Comparison of ENCODE assay signal across 24 mouse cellular contexts in genomic region chr13:96664419-96664974, GRCm38 (mm10). TPM values are rescaled to one million over a fixed set of nuclear protein-coding genes. Genes with fewer than 3 reads are reported as not detected.
DNase-seq lines count a peak whose midpoint lies in the region; ATAC-seq and TF ChIP-seq lines count a peak whose summit lies in the region.
"Had no signal": no experiment of that assay in that cellular context is flagged by ENCODE, and none has a peak within 500 bp of the region (broad histone marks: within the 10 kb centered on the region; RNA-seq: fewer than 3 reads in every experiment).

No protein-coding gene starts in this region.

- peak; percentile 38; the same call in 1 of the 2 replicates for ATAC-seq in liver, embryonic 16.5 days (ENCODE audit: low read depth)
- ATAC-seq in granulocyte monocyte progenitor cell, adult 5-6 weeks (replicated peaks; ENCODE audit: poor library complexity, severe bottlenecking), result peak; percentile 85
- ATAC-seq: CD4-positive, CD25-positive, alpha-beta regulatory T cell, adult 4 months; forebrain, embryonic 14.5 days had no signal

- TF ChIP-seq POLR2A in small intestine, adult 2 months (IDR thresholded peaks at IDR 0.05; ENCODE audit: low read depth, low read length), result no peak

- WGBS in liver, embryonic 16.5 days (ENCODE audit: insufficient replicate concordance), result 65% methylated on average over 7 of the region's 7 CpGs
- WGBS in small intestine, adult 2 months, result 69% methylated on average over 7 of the region's 7 CpGs

- no peak for TF ChIP-seq CTCF in small intestine, adult 2 months (IDR thresholded peaks at IDR 0.05; ENCODE audit: extremely low read depth, insufficient read length, insufficient replicate concordance, low read depth, low read length)

- DNase-seq in liver, result no peak
- DNase-seq in adrenal gland, postnatal 36 days, result no peak
- no peak for DNase-seq in left cerebral cortex, postnatal 14 days (ENCODE audit: low spot score in 2 of 2)
- DNase-seq: adrenal gland, postnatal 10 days; B cell, adult 2 months; cerebellum, adult 11-12 months; cerebellum, adult 9-11 months; cerebellum, postnatal 36 days; embryo, embryonic 11 days; gastrocnemius, adult 2 months; gastrocnemius, postnatal 36 days; heart, adult 2 months had no signal

- intact Hi-C loops in left cerebral cortex, postnatal 14 days (cut with DNase I), result no loop called here

- no peak overlapping the region for H3K9ac ChIP-seq in liver, embryonic 16.5 days (ENCODE audit: low read depth, low read length)
- H3K9ac ChIP-seq: embryonic facial prominence, embryonic 15.5 days; heart, embryonic 15.5 days; hindbrain, embryonic 14.5 days had no signal

- no peak overlapping the region; the same call in 1 of the 2 replicates for H3K4me2 ChIP-seq in liver, embryonic 16.5 days (ENCODE audit: low read depth, low read length)
- H3K4me2 ChIP-seq: embryonic facial prominence, embryonic 15.5 days; heart, embryonic 11.5 days; heart, embryonic 15.5 days; hindbrain, embryonic 14.5 days had no signal

- H3K27ac ChIP-seq in liver, embryonic 16.5 days (ENCODE audit: low read length), result peak overlapping the region; percentile 51
- H3K27ac ChIP-seq in small intestine, adult 2 months (ENCODE audit: insufficient read depth, low read depth, low read length), result peak overlapping the region; percentile 55; the same call in 1 of the 2 replicates
- H3K27ac ChIP-seq: embryonic facial prominence, embryonic 15.5 days; forebrain, embryonic 10.5 days; gastrocnemius, adult 2 months; heart, adult 2 months; heart, embryonic 15.5 days; hindbrain, embryonic 10.5 days; hindbrain, embryonic 14.5 days had no signal

- H3K36me3 ChIP-seq in liver, embryonic 16.5 days (ENCODE audit: control insufficient read depth, insufficient read depth), result peaks cover 53% of the 10 kb centered on the region
- peaks cover 53% of the 10 kb centered on the region for H3K36me3 ChIP-seq in small intestine, adult 2 months (ENCODE audit: control insufficient read depth, insufficient read depth, low read length)

- peaks cover 11% of the 10 kb centered on the region for H3K4me1 ChIP-seq in liver, embryonic 16.5 days (ENCODE audit: control insufficient read depth, low read depth, low read length)
- peaks cover 13% of the 10 kb centered on the region for H3K4me1 ChIP-seq in small intestine, adult 2 months (ENCODE audit: control insufficient read depth, insufficient read depth, insufficient read length, low read length)

- H3K4me3 ChIP-seq in liver, embryonic 16.5 days (ENCODE audit: low read depth, low read length), result no peak overlapping the region
- H3K4me3 ChIP-seq in small intestine, adult 2 months (ENCODE audit: low read depth, low read length), result no peak overlapping the region
- H3K4me3 ChIP-seq: embryonic facial prominence, embryonic 15.5 days; erythroblast, embryonic 14.5 days; forebrain, embryonic 10.5 days; gastrocnemius, adult 2 months; heart, adult 2 months; heart, embryonic 15.5 days; hindbrain, embryonic 10.5 days had no signal

- H3K27me3 ChIP-seq in liver, embryonic 16.5 days (ENCODE audit: control insufficient read depth, insufficient read depth, low read depth, low read length), result no peaks in the 10 kb centered on the region
- H3K27me3 ChIP-seq in small intestine, adult 2 months (ENCODE audit: control insufficient read depth, insufficient read depth, low read length), result no peaks in the 10 kb centered on the region
- H3K27me3 ChIP-seq: embryonic facial prominence, embryonic 15.5 days; heart, embryonic 15.5 days had no signal

- no peaks in the 10 kb centered on the region for H3K9me3 ChIP-seq in liver, embryonic 16.5 days (replicated peaks; ENCODE audit: control insufficient read depth, low read length)
- H3K9me3 ChIP-seq: embryonic facial prominence, embryonic 15.5 days; forebrain, embryonic 10.5 days; heart, embryonic 15.5 days; hindbrain, embryonic 10.5 days had no signal

RNA-seq across cellular contexts. Expression of gene Hmgcr, which starts 6.2 kb away (rescaled TPM):
- 98.2 and 101 TPM in 2 replicates for polyA plus RNA-seq in liver, embryonic 16.5 days (2015; fragmentation: Nextera tagmentation; extraction: Ambion mirVana)
- 50.1 and 53.2 TPM in 2 replicates for total RNA-seq in granulocyte monocyte progenitor cell, adult 5-6 weeks (2014; fragmentation: Nextera tagmentation)
- total RNA-seq in granulocyte monocyte progenitor cell, adult 5-6 weeks (2017), result 36.8 and 43.4 TPM in 2 replicates
- 12.0 and 21.6 TPM in 2 replicates for polyA plus RNA-seq in small intestine, adult 2 months (2012; rRNA removed)
- total RNA-seq in adrenal gland, postnatal 36 days (2021), result 100 to 1,000 TPM; 136 to 162 TPM
- 100 to 1,000 TPM; 218 to 228 TPM for total RNA-seq in left cerebral cortex, postnatal 14 days (2021)
